Mouse (Mus musculus): ENCODE measurements around the gene Traf1. TPM values are rescaled to one million over a fixed set of nuclear protein-coding genes. Genes with fewer than 3 reads are reported as not detected.

Traf1 gene
- polyA plus RNA-seq, 1 experiment = 64.4 TPM

DNA sequence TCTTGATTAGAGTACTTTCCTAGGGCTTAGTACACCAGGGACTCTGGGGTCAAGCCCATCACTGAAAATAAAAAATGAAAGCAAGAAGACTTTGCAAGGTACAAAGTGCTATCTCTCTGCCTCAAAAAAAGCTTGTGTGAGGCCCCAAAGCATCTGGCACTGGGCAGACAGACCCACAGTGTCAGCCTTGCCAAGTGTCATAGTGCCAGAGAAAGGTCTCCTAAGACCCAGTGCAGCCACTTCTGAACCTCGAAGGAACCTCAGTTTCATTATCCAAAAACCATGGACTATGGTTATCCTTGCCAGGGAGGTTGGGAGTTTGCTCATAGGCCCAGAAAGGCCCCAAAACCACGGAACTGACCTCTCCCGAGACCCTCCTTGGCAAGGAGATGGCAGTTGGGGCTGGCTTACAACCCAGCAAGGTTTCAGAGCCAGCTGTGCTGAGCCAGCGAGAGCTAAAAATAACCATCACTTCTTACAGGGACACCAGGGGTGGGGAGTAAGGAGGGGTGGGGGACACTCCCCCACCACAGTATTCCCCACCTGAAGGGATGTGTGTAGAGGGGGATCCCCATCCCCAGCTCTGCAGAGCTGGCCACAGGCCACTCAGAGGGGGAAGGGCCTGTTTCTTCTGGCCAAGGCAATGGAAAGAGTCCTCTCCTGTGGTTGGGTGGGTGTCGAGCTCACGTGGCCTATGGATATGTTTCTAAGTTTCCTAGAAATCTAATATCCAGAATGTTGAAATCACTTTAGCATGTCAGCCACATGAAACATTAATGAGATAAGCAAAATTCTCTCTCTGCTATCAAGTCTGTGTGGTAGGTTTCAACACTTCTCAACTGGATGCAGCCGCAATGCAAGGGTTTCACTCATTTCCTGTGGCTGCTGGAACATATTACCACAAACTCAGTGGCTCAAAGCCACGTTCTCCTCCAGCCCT is 23.0 kb downstream of the Traf1 start:
- no peak overlapping the region for H3K27ac ChIP-seq (ENCODE audit: insufficient read depth, low read length)
- peaks cover 30% of the 10 kb centered on the region; the same call in 1 of the 2 replicates for H3K4me1 ChIP-seq (ENCODE audit: control insufficient read depth, insufficient read depth, insufficient read length)
- WGBS = 11% methylated on average over 8 of the region's 8 CpGs
- no peak overlapping the region for H3K4me3 ChIP-seq (ENCODE audit: extremely low read depth, insufficient read depth, insufficient read length)
- H3K27me3 ChIP-seq (ENCODE audit: control insufficient read depth, insufficient read depth, low read length) = no peaks in the 10 kb centered on the region
- TF ChIP-seq POLR2A (IDR thresholded peaks at IDR 0.05; ENCODE audit: low read depth, low read length) (no peak), CTCF (IDR thresholded peaks at IDR 0.05; ENCODE audit: extremely low read depth, insufficient read depth, insufficient read length, insufficient replicate concordance) (no peak)
- H3K36me3 ChIP-seq (ENCODE audit: control insufficient read depth, insufficient read depth, low read length) = no peaks in the 10 kb centered on the region
- no peak for DNase-seq (ENCODE audit: low read depth in 1 of 2, low spot score in 2 of 2)

DNA sequence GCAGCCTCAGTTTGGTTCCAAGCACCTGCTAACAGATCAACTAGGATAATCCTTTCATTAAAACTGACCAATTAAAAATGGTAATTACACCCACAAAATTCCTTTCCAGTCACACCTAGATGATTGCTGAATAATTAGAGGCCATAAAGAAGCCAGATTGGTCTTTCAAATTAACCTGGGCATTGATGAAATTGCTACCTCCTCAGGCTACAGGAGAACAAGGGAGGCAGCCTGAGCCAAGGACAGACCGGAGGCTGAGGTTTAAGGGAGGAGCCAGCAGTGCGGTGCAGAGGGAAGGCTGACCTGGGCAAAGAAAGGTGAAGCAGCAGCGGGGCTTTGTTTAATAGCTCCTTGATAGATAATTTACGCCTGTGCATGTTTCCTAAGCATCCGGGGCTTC is 24.1 kb downstream of the Traf1 start:
- peaks cover 28% of the 10 kb centered on the region; the same call in 1 of the 2 replicates for H3K4me1 ChIP-seq (ENCODE audit: control insufficient read depth, insufficient read depth, insufficient read length)
- H3K36me3 ChIP-seq (ENCODE audit: control insufficient read depth, insufficient read depth, low read length) = no peaks in the 10 kb centered on the region
- TF ChIP-seq CTCF (IDR thresholded peaks at IDR 0.05; ENCODE audit: extremely low read depth, insufficient read depth, insufficient read length, insufficient replicate concordance) (no peak), POLR2A (IDR thresholded peaks at IDR 0.05; ENCODE audit: low read depth, low read length) (no peak)
- WGBS = 28% methylated on average over 5 of the region's 5 CpGs
- H3K27ac ChIP-seq (ENCODE audit: insufficient read depth, low read length) = no peak overlapping the region
- H3K4me3 ChIP-seq (ENCODE audit: extremely low read depth, insufficient read depth, insufficient read length) = no peak overlapping the region
- no peak for DNase-seq (ENCODE audit: low read depth in 1 of 2, low spot score in 2 of 2)
- no peaks in the 10 kb centered on the region for H3K27me3 ChIP-seq (ENCODE audit: control insufficient read depth, insufficient read depth, low read length)

DNA sequence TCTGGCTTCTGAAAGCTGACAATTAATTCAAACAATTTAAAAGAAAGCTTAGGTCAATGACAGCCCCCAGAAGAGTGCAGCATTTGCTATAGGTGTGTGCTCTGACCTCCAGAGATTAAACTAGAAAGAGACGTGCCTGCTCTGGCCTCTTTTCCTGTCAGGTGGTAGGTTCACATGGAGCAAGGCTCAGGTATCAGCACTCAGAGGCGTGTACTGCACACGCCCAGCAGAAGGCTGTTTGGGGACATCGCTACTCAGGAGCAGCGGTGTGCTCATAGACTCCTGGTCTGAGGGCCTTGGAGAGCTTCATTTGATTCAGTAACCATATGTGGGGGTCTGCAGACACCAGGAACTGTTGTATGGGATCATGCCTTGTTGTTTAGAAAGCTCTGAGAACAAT is 34.3 kb downstream of the Traf1 start:
- no peaks in the 10 kb centered on the region for H3K36me3 ChIP-seq (ENCODE audit: control insufficient read depth, insufficient read depth, low read length)
- no peak for TF ChIP-seq CTCF (IDR thresholded peaks at IDR 0.05; ENCODE audit: extremely low read depth, insufficient read depth, insufficient read length, insufficient replicate concordance)
- TF ChIP-seq POLR2A (IDR thresholded peaks at IDR 0.05; ENCODE audit: low read depth, low read length) = no peak
- WGBS = 82% methylated on average over 5 of the region's 5 CpGs
- DNase-seq (ENCODE audit: low read depth in 1 of 2, low spot score in 2 of 2) = no peak
- no peak overlapping the region for H3K27ac ChIP-seq (ENCODE audit: insufficient read depth, low read length)
- no peaks in the 10 kb centered on the region for H3K4me1 ChIP-seq (ENCODE audit: control insufficient read depth, insufficient read depth, insufficient read length)
- no peak overlapping the region for H3K4me3 ChIP-seq (ENCODE audit: extremely low read depth, insufficient read depth, insufficient read length)
- H3K27me3 ChIP-seq (ENCODE audit: control insufficient read depth, insufficient read depth, low read length) = no peaks in the 10 kb centered on the region

- 48% methylated on average over 2 of the region's 2 CpGs for WGBS
- Histone ChIP-seq H3K4me3 (ENCODE audit: extremely low read depth, insufficient read depth, insufficient read length) (no peak overlapping the region), H3K36me3 (ENCODE audit: control insufficient read depth, insufficient read depth, low read length) (no peaks in the 10 kb centered on the region), H3K4me1 (ENCODE audit: control insufficient read depth, insufficient read depth, insufficient read length) (peaks cover 11% of the 10 kb centered on the region; the same call in 1 of the 2 replicates), H3K27me3 (ENCODE audit: control insufficient read depth, insufficient read depth, low read length) (no peaks in the 10 kb centered on the region), H3K27ac (ENCODE audit: insufficient read depth, low read length) (no peak overlapping the region)
- TF ChIP-seq POLR2A (IDR thresholded peaks at IDR 0.05; ENCODE audit: low read depth, low read length) (no peak), CTCF (IDR thresholded peaks at IDR 0.05; ENCODE audit: extremely low read depth, insufficient read depth, insufficient read length, insufficient replicate concordance) (no peak)
- DNase-seq (ENCODE audit: low read depth in 1 of 2, low spot score in 2 of 2) = no peak
Observed at GRCm38 (mm10) chr2:34922729-34923128, 38.8 kb downstream of the Traf1 start.

- no peaks in the 10 kb centered on the region for H3K27me3 ChIP-seq (ENCODE audit: control insufficient read depth, insufficient read depth, low read length)
- no peak for DNase-seq (ENCODE audit: low read depth in 1 of 2, low spot score in 2 of 2)
- H3K4me3 ChIP-seq (ENCODE audit: extremely low read depth, insufficient read depth, insufficient read length) = no peak overlapping the region
- WGBS = 8% methylated on average over 2 of the region's 2 CpGs
- H3K4me1 ChIP-seq (ENCODE audit: control insufficient read depth, insufficient read depth, insufficient read length) = peaks cover 11% of the 10 kb centered on the region; the same call in 1 of the 2 replicates
- no peak overlapping the region for H3K27ac ChIP-seq (ENCODE audit: insufficient read depth, low read length)
- TF ChIP-seq POLR2A (IDR thresholded peaks at IDR 0.05; ENCODE audit: low read depth, low read length) = no peak
- no peak for TF ChIP-seq CTCF (IDR thresholded peaks at IDR 0.05; ENCODE audit: extremely low read depth, insufficient read depth, insufficient read length, insufficient replicate concordance)
- no peaks in the 10 kb centered on the region for H3K36me3 ChIP-seq (ENCODE audit: control insufficient read depth, insufficient read depth, low read length)
Observed at GRCm38 (mm10) chr2:34920144-34920543, 41.4 kb downstream of the Traf1 start.

DNA sequence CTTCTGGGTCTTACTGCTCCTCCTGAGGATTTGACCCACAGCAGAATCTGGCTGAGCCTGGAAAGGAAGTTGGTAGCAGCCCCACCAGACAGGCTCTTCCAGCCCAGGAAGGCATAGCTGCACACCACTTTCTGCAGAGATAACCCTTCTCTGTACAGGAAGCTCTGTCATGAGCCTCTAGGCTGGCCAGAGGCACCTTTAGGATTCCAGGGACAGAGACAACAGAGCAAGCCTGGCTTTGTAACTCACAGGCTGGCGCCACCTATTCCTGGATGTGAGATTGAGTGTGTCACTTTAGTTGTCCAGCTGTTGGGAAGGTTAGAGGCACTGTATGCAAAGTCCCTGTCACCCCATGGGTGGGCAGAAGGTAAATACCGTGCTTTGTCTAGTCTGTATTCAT is 46.5 kb downstream of the Traf1 start:
- Histone ChIP-seq H3K4me3 (ENCODE audit: extremely low read depth, insufficient read depth, insufficient read length) (no peak overlapping the region), H3K27ac (ENCODE audit: insufficient read depth, low read length) (no peak overlapping the region), H3K36me3 (ENCODE audit: control insufficient read depth, insufficient read depth, low read length) (no peaks in the 10 kb centered on the region), H3K4me1 (ENCODE audit: control insufficient read depth, insufficient read depth, insufficient read length) (peaks cover 7% of the 10 kb centered on the region; the same call in 1 of the 2 replicates), H3K27me3 (ENCODE audit: control insufficient read depth, insufficient read depth, low read length) (no peaks in the 10 kb centered on the region)
- no peak for TF ChIP-seq CTCF (IDR thresholded peaks at IDR 0.05; ENCODE audit: extremely low read depth, insufficient read depth, insufficient read length, insufficient replicate concordance)
- TF ChIP-seq POLR2A (IDR thresholded peaks at IDR 0.05; ENCODE audit: low read depth, low read length) = no peak
- 78% methylated on average over 2 of the region's 2 CpGs for WGBS
- no peak for DNase-seq (ENCODE audit: low read depth in 1 of 2, low spot score in 2 of 2)

DNA sequence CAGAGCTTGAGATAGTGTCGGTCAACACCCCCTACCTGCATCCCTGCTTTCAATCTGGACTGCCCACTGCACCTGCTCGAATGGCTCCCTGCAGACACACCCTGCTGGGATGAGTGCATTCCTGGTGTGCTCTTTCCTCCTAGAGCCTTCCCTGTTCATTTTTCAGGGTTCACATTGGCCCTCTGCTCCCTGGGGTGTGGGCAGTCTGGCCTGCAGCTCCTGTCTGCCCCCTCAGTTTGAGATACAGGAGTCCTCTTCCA is 46.8 kb downstream of the Traf1 start:
- DNase-seq (ENCODE audit: low read depth in 1 of 2, low spot score in 2 of 2) = no peak
- H3K4me1 ChIP-seq (ENCODE audit: control insufficient read depth, insufficient read depth, insufficient read length) = peaks cover 5% of the 10 kb centered on the region; the same call in 1 of the 2 replicates
- no peaks in the 10 kb centered on the region for H3K36me3 ChIP-seq (ENCODE audit: control insufficient read depth, insufficient read depth, low read length)
- TF ChIP-seq POLR2A (IDR thresholded peaks at IDR 0.05; ENCODE audit: low read depth, low read length) (no peak), CTCF (IDR thresholded peaks at IDR 0.05; ENCODE audit: extremely low read depth, insufficient read depth, insufficient read length, insufficient replicate concordance) (no peak)
- no peak overlapping the region for H3K4me3 ChIP-seq (ENCODE audit: extremely low read depth, insufficient read depth, insufficient read length)
- H3K27me3 ChIP-seq (ENCODE audit: control insufficient read depth, insufficient read depth, low read length) = no peaks in the 10 kb centered on the region
- no peak overlapping the region for H3K27ac ChIP-seq (ENCODE audit: insufficient read depth, low read length)
- WGBS = 52% methylated on average over 2 of the region's 2 CpGs
